Mouse (Mus musculus): ENCODE measurements around the gene Ces5a. TPM values are rescaled to one million over a fixed set of nuclear protein-coding genes. Genes with fewer than 3 reads are reported as not detected.

Ces5a gene
- total and polyA plus RNA-seq, 3 experiments, result not detected

GRCm38 (mm10) chr8:93499437-93499836 is 36.2 kb downstream of the Ces5a start:
- Histone ChIP-seq H3K27ac (ENCODE audit: control insufficient read depth, low read depth, low read length) (no peak overlapping the region), H3K79me2 (ENCODE audit: control insufficient read depth, insufficient read depth, low read length, poor library complexity) (no peaks in the 10 kb centered on the region), H3K36me3 (ENCODE audit: control insufficient read depth in 1 of 2, insufficient read depth in 2 of 2, low read length in 2 of 2) (no peaks in the 10 kb centered on the region), H3K4me3 (ENCODE audit: control insufficient read depth in 1 of 2, insufficient read depth in 1 of 2, low read depth in 2 of 2, low read length in 2 of 2) (no peak overlapping the region), H3K9me3 (replicated peaks; ENCODE audit: insufficient read depth, low read length) (no peaks in the 10 kb centered on the region), H3K27me3 (ENCODE audit: control insufficient read depth in 1 of 2, insufficient read depth in 2 of 2, low read length in 2 of 2) (no peaks in the 10 kb centered on the region), H3K9ac (ENCODE audit: control insufficient read depth, low read depth, low read length, poor library complexity, severe bottlenecking) (no peak overlapping the region), H3K4me1 (ENCODE audit: control insufficient read depth in 1 of 2, insufficient read depth in 2 of 2, low read length in 2 of 2) (no peaks in the 10 kb centered on the region)
- no peak for TF ChIP-seq TBP (IDR thresholded peaks at IDR 0.05; ENCODE audit: low read depth, low read length)
- no peak for TF ChIP-seq TCF12 (IDR thresholded peaks at IDR 0.05; ENCODE audit: low read depth, low read length)
- no peak for TF ChIP-seq MYC (IDR thresholded peaks at IDR 0.05; ENCODE audit: low read depth, low read length)
- no peak for TF ChIP-seq ZMIZ1 (IDR thresholded peaks at IDR 0.05; ENCODE audit: low read depth, low read length)
- TF ChIP-seq SMC3 (IDR thresholded peaks at IDR 0.05; ENCODE audit: low read depth, low read length), result no peak
- TF ChIP-seq SIN3A (IDR thresholded peaks at IDR 0.05; ENCODE audit: low read length), result no peak
- TF ChIP-seq NRF1 (IDR thresholded peaks at IDR 0.05; ENCODE audit: insufficient read depth, low read depth, low read length, poor library complexity, severe bottlenecking), result no peak
- TF ChIP-seq USF2 (IDR thresholded peaks at IDR 0.05; ENCODE audit: borderline replicate concordance in 1 of 2, insufficient read depth in 1 of 2, low read depth in 1 of 2, low read length in 2 of 2), result no peak
- TF ChIP-seq EP300 (IDR thresholded peaks at IDR 0.05; ENCODE audit: low read depth in 1 of 2, low read length in 2 of 2), result no peak
- TF ChIP-seq ZKSCAN1 (IDR thresholded peaks at IDR 0.05; ENCODE audit: low read depth, low read length), result no peak
- no peak for TF ChIP-seq CTCF (IDR thresholded peaks at IDR 0.05 in 2 of 3, conservative IDR thresholded peaks at IDR 0.05 in 1 of 3; ENCODE audit: control insufficient read depth in 1 of 3, insufficient read depth in 1 of 3, low read depth in 2 of 3, low read length in 3 of 3, poor library complexity in 1 of 3, severe bottlenecking in 1 of 3)
- no peak for TF ChIP-seq ZNF384 (IDR thresholded peaks at IDR 0.05; ENCODE audit: low read depth, low read length)
- no peak for TF ChIP-seq GATA1 (IDR thresholded peaks at IDR 0.05; ENCODE audit: low read depth, low read length)
- TF ChIP-seq NELFE (IDR thresholded peaks at IDR 0.05; ENCODE audit: low read depth, low read length), result no peak
- TF ChIP-seq MAX (IDR thresholded peaks at IDR 0.05; ENCODE audit: low read length), result no peak
- no peak for TF ChIP-seq POLR2AphosphoS5 (IDR thresholded peaks at IDR 0.05; ENCODE audit: borderline replicate concordance, low read depth, low read length)
- no peak for TF ChIP-seq USF1 (IDR thresholded peaks at IDR 0.05; ENCODE audit: low read depth, low read length)
- no peak for DNase-seq (ENCODE audit: low read depth, low spot score)

- no peak overlapping the region for H3K4me3 ChIP-seq (ENCODE audit: control insufficient read depth in 1 of 2, insufficient read depth in 1 of 2, low read depth in 2 of 2, low read length in 2 of 2)
- no peak overlapping the region for H3K9ac ChIP-seq (ENCODE audit: control insufficient read depth, low read depth, low read length, poor library complexity, severe bottlenecking)
- H3K4me1 ChIP-seq (ENCODE audit: control insufficient read depth in 1 of 2, insufficient read depth in 2 of 2, low read length in 2 of 2), result no peaks in the 10 kb centered on the region
- no peaks in the 10 kb centered on the region for H3K79me2 ChIP-seq (ENCODE audit: control insufficient read depth, insufficient read depth, low read length, poor library complexity)
- H3K9me3 ChIP-seq (replicated peaks; ENCODE audit: insufficient read depth, low read length), result no peaks in the 10 kb centered on the region
- TF ChIP-seq CTCF (IDR thresholded peaks at IDR 0.05 in 2 of 3, conservative IDR thresholded peaks at IDR 0.05 in 1 of 3; ENCODE audit: control insufficient read depth in 1 of 3, insufficient read depth in 1 of 3, low read depth in 2 of 3, low read length in 3 of 3, poor library complexity in 1 of 3, severe bottlenecking in 1 of 3), result peak; percentile 42 to 69 (median 50)
- peak; percentile 53 for TF ChIP-seq SMC3 (IDR thresholded peaks at IDR 0.05; ENCODE audit: low read depth, low read length)
- peak; percentile 50 for TF ChIP-seq RAD21 (IDR thresholded peaks at IDR 0.05; ENCODE audit: low read depth, low read length)
- no peak for TF ChIP-seq ZMIZ1 (IDR thresholded peaks at IDR 0.05; ENCODE audit: low read depth, low read length)
- peak; percentile 27 for DNase-seq (ENCODE audit: low read depth, low spot score)
- H3K27ac ChIP-seq (ENCODE audit: control insufficient read depth, low read depth, low read length), result no peak overlapping the region
- H3K27me3 ChIP-seq (ENCODE audit: control insufficient read depth in 1 of 2, insufficient read depth in 2 of 2, low read length in 2 of 2), result no peaks in the 10 kb centered on the region
- H3K36me3 ChIP-seq (ENCODE audit: control insufficient read depth in 1 of 2, insufficient read depth in 2 of 2, low read length in 2 of 2), result no peaks in the 10 kb centered on the region
Measured at GRCm38 (mm10) chr8:93495330-93495729, 40.3 kb downstream of the Ces5a start.
